Mouse (Mus musculus): ENCODE results near the gene Rhpn2.

The Rhpn2 gene

GRCm38 (mm10) chr7:35347918-35348700 lies 14.1 kb downstream of the Rhpn2 start:
- DNase-seq (ENCODE audit: low spot score in 2 of 2), result no peak

- DNase-seq (ENCODE audit: low spot score in 2 of 2), result no peak
Measured at GRCm38 (mm10) chr7:35349022-35349421, 15.1 kb downstream of the Rhpn2 start.

GRCm38 (mm10) chr7:35349886-35350684 lies 16.1 kb downstream of the Rhpn2 start:
- no peak for DNase-seq (ENCODE audit: low spot score in 2 of 2)

GRCm38 (mm10) chr7:35351155-35351554 lies 17.2 kb downstream of the Rhpn2 start:
- no peak for DNase-seq (ENCODE audit: low spot score in 2 of 2)

GRCm38 (mm10) chr7:35353306-35353705 lies 19.3 kb downstream of the Rhpn2 start:
- no peak for DNase-seq (ENCODE audit: low spot score in 2 of 2)

GRCm38 (mm10) chr7:35355303-35355872 lies 21.4 kb downstream of the Rhpn2 start:
- no peak for DNase-seq (ENCODE audit: low spot score in 2 of 2)

GRCm38 (mm10) chr7:35357621-35358020 lies 23.7 kb downstream of the Rhpn2 start:
- no peak for DNase-seq (ENCODE audit: low spot score in 2 of 2)

- no peak for DNase-seq (ENCODE audit: low spot score in 2 of 2)
Measured at GRCm38 (mm10) chr7:35362253-35362652, 28.3 kb downstream of the Rhpn2 start.

GRCm38 (mm10) chr7:35362868-35363267 lies 28.9 kb downstream of the Rhpn2 start:
- DNase-seq (ENCODE audit: low spot score in 2 of 2), result no peak

- no peak for DNase-seq (ENCODE audit: low spot score in 2 of 2)
Measured at GRCm38 (mm10) chr7:35365161-35365910, 31.4 kb downstream of the Rhpn2 start.

GRCm38 (mm10) chr7:35371096-35371495 lies 37.1 kb downstream of the Rhpn2 start:
- DNase-seq (ENCODE audit: low spot score in 2 of 2), result no peak

- no peak for DNase-seq (ENCODE audit: low spot score in 2 of 2)
Measured at GRCm38 (mm10) chr7:35372483-35373017, 38.6 kb downstream of the Rhpn2 start.

GRCm38 (mm10) chr7:35373146-35373989 lies 39.4 kb downstream of the Rhpn2 start:
- DNase-seq (ENCODE audit: low spot score in 2 of 2), result no peak

- no peak for DNase-seq (ENCODE audit: low spot score in 2 of 2)
Measured at GRCm38 (mm10) chr7:35374265-35374664, 40.3 kb downstream of the Rhpn2 start.

GRCm38 (mm10) chr7:35376623-35377022 lies 42.7 kb downstream of the Rhpn2 start:
- DNase-seq (ENCODE audit: low spot score in 2 of 2), result no peak

- DNase-seq (ENCODE audit: low spot score in 2 of 2), result no peak
Measured at GRCm38 (mm10) chr7:35379492-35380119, 45.6 kb downstream of the Rhpn2 start.

GRCm38 (mm10) chr7:35380351-35380750 lies 46.4 kb downstream of the Rhpn2 start:
- DNase-seq (ENCODE audit: low spot score in 2 of 2), result no peak

GRCm38 (mm10) chr7:35381861-35382260 lies 47.9 kb downstream of the Rhpn2 start:
- no peak for DNase-seq (ENCODE audit: low spot score in 2 of 2)

- no peak for DNase-seq (ENCODE audit: low spot score in 2 of 2)
Measured at GRCm38 (mm10) chr7:35382706-35383353, 48.9 kb downstream of the Rhpn2 start.

GRCm38 (mm10) chr7:35386525-35386952 lies 52.6 kb downstream of the Rhpn2 start:
- DNase-seq (ENCODE audit: low spot score in 2 of 2), result no peak

Measured in frontal cortex, postnatal 36 days (tissue).